Mouse (Mus musculus) limb, embryonic 15.5 days (tissue): Measurements from ENCODE around the gene Gna15. TPM values are rescaled to one million over a fixed set of nuclear protein-coding genes. Genes with fewer than 3 reads are reported as not detected.

ENCODE experiments used
- ATAC-seq: fragments of 200-750 bp; cut with Nextera tagmentation; 2 replicates; pipeline ENCODE4 v1.8.0; 2017; ENCODE audit warnings: low read depth, moderate TSS enrichment; ENCODE audit not compliant: insufficient number of reproducible peaks, low FRiP score, low TSS enrichment
- H3K27ac ChIP-seq: fragments of 300-500 bp; sonication (generic); 2 replicates; pipeline ENCODE4 v1.5.1; 2015; ENCODE audit warnings: moderate library complexity, mild to moderate bottlenecking, inconsistent platforms
- H3K27me3 ChIP-seq: fragments of 300-500 bp; sonication (generic); 2 replicates; pipeline ENCODE4 v1.6.1; 2015; ENCODE audit warnings: inconsistent platforms
- H3K36me3 ChIP-seq: fragments of 300-500 bp; sonication (generic); 2 replicates; pipeline ENCODE4 v1.6.1; 2015; ENCODE audit warnings: inconsistent platforms
- H3K4me1 ChIP-seq: fragments of 300-500 bp; sonication (generic); 2 replicates; pipeline ENCODE4 v1.6.1; 2015; ENCODE audit warnings: inconsistent platforms
- H3K4me2 ChIP-seq: fragments of 300-500 bp; sonication (generic); 2 replicates; pipeline ENCODE4 v1.6.1; 2015; ENCODE audit warnings: mild to moderate bottlenecking, inconsistent platforms
- H3K4me3 ChIP-seq: fragments of 300-500 bp; sonication (generic); 2 replicates; pipeline ENCODE4 v1.5.1; 2015; ENCODE audit warnings: mild to moderate bottlenecking, inconsistent platforms
- H3K9ac ChIP-seq: fragments of 300-500 bp; sonication (generic); 2 replicates; pipeline ENCODE4 v1.6.1; 2015; ENCODE audit warnings: inconsistent platforms
- H3K9me3 ChIP-seq: fragments of 300-500 bp; sonication (generic); 2 replicates; pipeline ENCODE4 v1.6.1; 2016; ENCODE audit warnings: inconsistent platforms
- WGBS: fragments of 180-500 bp; shearing (Covaris S2); methylation state at CpG from one replicate; pipeline ENCODE4 v1.1.7; 2015; 5-methylcytosine and 5-hydroxymethylcytosine counted together
- polyA plus RNA-seq: library from polyadenylated mRNA; unstranded; fragments of >200 nt; fragmentation: Nextera tagmentation; extraction: Ambion mirVana; gene quantifications from 2 replicates; pipeline ENCODE4 v1.2.1, GENCODE M21; 2015

The Gna15 gene
- polyA plus RNA-seq, 1 experiment from 2014 or later = 7.9 TPM

GRCm38 (mm10) chr10:81488081-81488480, 35.9 kb downstream of the Gna15 start:
- WGBS = 85% methylated on average over 11 of the region's 11 CpGs
- ATAC-seq = no peak
- Histone ChIP-seq H3K4me2 (no peak overlapping the region), H3K9ac (no peak overlapping the region), H3K9me3 (no peaks in the 10 kb centered on the region), H3K27me3 (no peaks in the 10 kb centered on the region), H3K4me1 (0 out of 2 replicates have a peak, but pooled peaks cover 3% of the 10 kb centered on the region), H3K27ac (no peak overlapping the region), H3K36me3 (peaks cover 68% of the 10 kb centered on the region), H3K4me3 (no peak overlapping the region)

GRCm38 (mm10) chr10:81486496-81486895, 37.5 kb downstream of the Gna15 start:
- Histone ChIP-seq H3K27ac (no peak overlapping the region), H3K4me2 (no peak overlapping the region), H3K9me3 (no peaks in the 10 kb centered on the region), H3K36me3 (peaks cover 52% of the 10 kb centered on the region), H3K4me3 (no peak overlapping the region), H3K4me1 (peaks cover 9% of the 10 kb centered on the region), H3K27me3 (peaks cover 10% of the 10 kb centered on the region), H3K9ac (no peak overlapping the region)
- 89% methylated on average over 10 of the region's 10 CpGs for WGBS
- no peak for ATAC-seq

- Histone ChIP-seq H3K27me3 (peaks cover 20% of the 10 kb centered on the region), H3K4me1 (peaks cover 9% of the 10 kb centered on the region), H3K4me2 (no peak overlapping the region), H3K9me3 (no peaks in the 10 kb centered on the region), H3K9ac (no peak overlapping the region), H3K36me3 (peaks cover 43% of the 10 kb centered on the region), H3K27ac (no peak overlapping the region), H3K4me3 (no peak overlapping the region)
- 76% methylated on average over 7 of the region's 7 CpGs for WGBS
- ATAC-seq = no peak
Measured at GRCm38 (mm10) chr10:81485479-81486018, 38.5 kb downstream of the Gna15 start.

- no peak overlapping the region for H3K9ac ChIP-seq
- H3K36me3 ChIP-seq = peaks cover 38% of the 10 kb centered on the region
- no peaks in the 10 kb centered on the region for H3K9me3 ChIP-seq
- no peak overlapping the region for H3K27ac ChIP-seq
- no peak overlapping the region for H3K4me3 ChIP-seq
- H3K4me2 ChIP-seq = no peak overlapping the region
- H3K27me3 ChIP-seq = peaks cover 25% of the 10 kb centered on the region
- ATAC-seq = no peak
- H3K4me1 ChIP-seq = peaks cover 9% of the 10 kb centered on the region
- 10% methylated on average over 2 of the region's 2 CpGs for WGBS
Measured at GRCm38 (mm10) chr10:81485060-81485449, 39.0 kb downstream of the Gna15 start.

- no peak overlapping the region for H3K4me2 ChIP-seq
- no peak for ATAC-seq
- no peak overlapping the region for H3K27ac ChIP-seq
- no peak overlapping the region for H3K9ac ChIP-seq
- no peak overlapping the region for H3K4me3 ChIP-seq
- H3K36me3 ChIP-seq = peaks cover 33% of the 10 kb centered on the region
- 55% methylated on average over 6 of the region's 6 CpGs for WGBS
- H3K4me1 ChIP-seq = peaks cover 9% of the 10 kb centered on the region
- no peaks in the 10 kb centered on the region for H3K9me3 ChIP-seq
- peaks cover 29% of the 10 kb centered on the region for H3K27me3 ChIP-seq
Measured at GRCm38 (mm10) chr10:81484441-81485059, 39.5 kb downstream of the Gna15 start.

GRCm38 (mm10) chr10:81483983-81484382, 40.0 kb downstream of the Gna15 start:
- Histone ChIP-seq H3K9me3 (no peaks in the 10 kb centered on the region), H3K27ac (no peak overlapping the region), H3K4me3 (no peak overlapping the region), H3K36me3 (peaks cover 27% of the 10 kb centered on the region), H3K4me1 (peaks cover 9% of the 10 kb centered on the region), H3K9ac (no peak overlapping the region), H3K4me2 (no peak overlapping the region), H3K27me3 (peaks cover 29% of the 10 kb centered on the region)
- ATAC-seq = no peak
- 22% methylated on average over 9 of the region's 9 CpGs for WGBS

- Histone ChIP-seq H3K4me2 (peak within 1 kb of the TSS; percentile 87), H3K27me3 (peaks cover 43% of the 10 kb centered on the region), H3K9ac (peak within 1 kb of the TSS; percentile 58), H3K36me3 (peaks cover 13% of the 10 kb centered on the region), H3K4me3 (peak within 1 kb of the TSS; percentile 52), H3K4me1 (peaks cover 9% of the 10 kb centered on the region), H3K9me3 (no peaks in the 10 kb centered on the region), H3K27ac (no peak within 1 kb of the TSS)
- under 1% methylated on average over 36 of the region's 36 CpGs for WGBS
- ATAC-seq = no peak
Measured at GRCm38 (mm10) chr10:81482533-81482889, 41.5 kb downstream of the Gna15 start, which contains the start of gene Celf5. Celf5 (minus strand) TSS chr10:81482709.

- peaks cover 12% of the 10 kb centered on the region for H3K4me1 ChIP-seq
- H3K9me3 ChIP-seq = no peaks in the 10 kb centered on the region
- no peak for ATAC-seq
- H3K4me3 ChIP-seq = peak overlapping the region; percentile 52
- peaks cover 49% of the 10 kb centered on the region for H3K27me3 ChIP-seq
- WGBS = 4% methylated on average over 35 of the region's 35 CpGs
- peak overlapping the region; percentile 58 for H3K9ac ChIP-seq
- peaks cover 6% of the 10 kb centered on the region for H3K36me3 ChIP-seq
- H3K4me2 ChIP-seq = peak overlapping the region; percentile 87
- no peak overlapping the region for H3K27ac ChIP-seq
Measured at GRCm38 (mm10) chr10:81481605-81482532, 42.2 kb downstream of the Gna15 start.

GRCm38 (mm10) chr10:81474461-81474860, 49.6 kb downstream of the Gna15 start:
- 75% methylated on average over 10 of the region's 10 CpGs for WGBS
- Histone ChIP-seq H3K36me3 (no peaks in the 10 kb centered on the region), H3K4me1 (peaks cover 11% of the 10 kb centered on the region), H3K4me2 (no peak overlapping the region), H3K4me3 (no peak overlapping the region), H3K27ac (no peak overlapping the region), H3K9ac (no peak overlapping the region), H3K9me3 (no peaks in the 10 kb centered on the region), H3K27me3 (peaks cover 89% of the 10 kb centered on the region)
- no peak for ATAC-seq

- Histone ChIP-seq H3K27me3 (peaks cover 94% of the 10 kb centered on the region), H3K4me2 (no peak overlapping the region), H3K27ac (no peak overlapping the region), H3K9ac (no peak overlapping the region), H3K4me3 (no peak overlapping the region), H3K4me1 (peaks cover 11% of the 10 kb centered on the region), H3K9me3 (no peaks in the 10 kb centered on the region), H3K36me3 (no peaks in the 10 kb centered on the region)
- WGBS = 1% methylated on average over 21 of the region's 22 CpGs
- ATAC-seq = no peak
Measured at GRCm38 (mm10) chr10:81473003-81473451, 51.0 kb downstream of the Gna15 start.

- ATAC-seq = no peak
- H3K4me2 ChIP-seq = no peak overlapping the region
- peaks cover 11% of the 10 kb centered on the region for H3K4me1 ChIP-seq
- H3K4me3 ChIP-seq = no peak overlapping the region
- H3K36me3 ChIP-seq = no peaks in the 10 kb centered on the region
- peaks cover 94% of the 10 kb centered on the region for H3K27me3 ChIP-seq
- H3K9me3 ChIP-seq = no peaks in the 10 kb centered on the region
- H3K27ac ChIP-seq = no peak overlapping the region
- WGBS = 6% methylated on average over 16 of the region's 18 CpGs
- H3K9ac ChIP-seq = no peak overlapping the region
Measured at GRCm38 (mm10) chr10:81472403-81473002, 51.5 kb downstream of the Gna15 start.
